Mouse (Mus musculus) lung, embryonic 16.5 days (tissue): ENCODE measurements around the gene Grin3b. TPM values are rescaled to one million over a fixed set of nuclear protein-coding genes. Genes with fewer than 3 reads are reported as not detected.

ENCODE experiments used
- ATAC-seq: fragments of 200-750 bp; cut with Nextera tagmentation; 2 replicates; pipeline ENCODE4 v1.8.0; 2017; ENCODE audit warnings: low read depth, mild to moderate bottlenecking, moderate library complexity
- H3K27ac ChIP-seq: fragments of 300-500 bp; sonication (generic); 2 replicates; pipeline ENCODE4 v1.5.1; 2014; ENCODE audit warnings: mild to moderate bottlenecking, control low read depth, low read length
- H3K27me3 ChIP-seq: fragments of 300-500 bp; sonication (generic); 2 replicates; pipeline ENCODE4 v1.6.1; 2014; ENCODE audit warnings: low read depth, low read length, mixed read lengths; ENCODE audit not compliant: control insufficient read depth, insufficient read depth
- H3K36me3 ChIP-seq: fragments of 300-500 bp; sonication (generic); 2 replicates; pipeline ENCODE4 v1.6.1; 2014; ENCODE audit warnings: low read length; ENCODE audit not compliant: control insufficient read depth, insufficient read depth
- H3K4me1 ChIP-seq: fragments of 300-500 bp; sonication (generic); replicated peaks from 2 replicates; pipeline ENCODE4 v1.6.1; 2014; ENCODE audit warnings: low read length, mixed read lengths; ENCODE audit not compliant: control insufficient read depth, insufficient read depth
- H3K4me2 ChIP-seq: fragments of 300-500 bp; sonication (generic); 2 replicates; pipeline ENCODE4 v1.6.1; 2014; ENCODE audit warnings: low read depth, low read length, control low read depth
- H3K4me3 ChIP-seq: fragments of 300-500 bp; sonication (generic); 2 replicates; pipeline ENCODE4 v1.5.1; 2014; ENCODE audit warnings: mild to moderate bottlenecking, low read length, control low read depth
- H3K9ac ChIP-seq: fragments of 300-500 bp; sonication (generic); 2 replicates; pipeline ENCODE4 v1.6.1; 2014; ENCODE audit warnings: low read length, control low read depth
- H3K9me3 ChIP-seq: fragments of 300-500 bp; sonication (generic); 2 replicates; pipeline ENCODE4 v1.6.1; 2016; ENCODE audit warnings: low read length; ENCODE audit not compliant: control insufficient read depth
- WGBS: fragments of 180-500 bp; shearing (Covaris S2); extraction: QIAGEN DNeasy Blood & Tissue Kit; methylation state at CpG from one replicate; pipeline ENCODE4 v1.1.7; 2014; 5-methylcytosine and 5-hydroxymethylcytosine counted together
- polyA plus RNA-seq: library from polyadenylated mRNA; unstranded; fragments of >200 nt; fragmentation: Nextera tagmentation; extraction: Ambion mirVana; gene quantifications from 2 replicates; pipeline ENCODE4 v1.2.1, GENCODE M21; 2015

Gene Grin3b
- polyA plus RNA-seq, 1 experiment from 2014 or later: 0.25 TPM

DNA sequence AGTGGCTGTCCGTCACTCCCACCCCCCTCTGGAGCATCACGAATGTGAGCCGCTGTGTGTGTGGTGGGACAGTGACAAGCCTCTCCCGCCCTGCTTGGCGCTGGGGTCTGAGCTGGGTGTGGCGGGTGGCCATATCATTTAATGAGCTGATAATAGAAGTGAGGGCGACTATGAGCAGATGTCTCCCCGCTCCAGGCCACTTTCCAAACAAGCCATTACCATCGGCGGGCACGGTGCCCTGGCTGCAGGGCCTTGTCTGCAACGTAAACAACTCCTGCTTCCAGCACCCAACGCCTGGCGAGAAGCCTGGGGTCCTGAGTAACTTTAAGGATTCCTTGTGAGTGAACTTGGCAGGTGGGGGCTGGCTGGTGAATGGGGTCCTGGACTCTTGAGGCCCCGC, 27.3 kb downstream of the Grin3b start:
- peak overlapping the region; percentile 83 for H3K4me2 ChIP-seq

DNA sequence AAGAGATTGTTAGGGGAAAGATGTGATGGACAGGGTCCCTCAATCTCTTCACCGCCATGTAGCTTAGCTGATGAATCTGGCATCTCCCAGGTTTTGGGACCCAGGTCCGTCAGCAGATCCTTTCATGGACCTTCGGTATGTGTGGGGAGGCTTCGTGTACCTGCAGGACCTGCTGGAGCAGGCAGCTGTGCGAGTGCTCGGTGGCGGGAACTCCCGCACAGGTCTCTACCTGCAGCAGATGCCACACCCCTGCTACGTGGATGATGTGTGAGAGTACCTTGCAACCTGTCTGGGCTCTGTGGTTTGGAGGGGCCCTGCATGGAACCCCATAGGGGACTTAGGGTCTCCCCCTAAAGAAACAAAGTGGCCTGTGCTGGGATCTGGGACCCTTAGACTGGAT, 31.4 kb downstream of the Grin3b start:
- WGBS: 75% methylated on average over 9 of the region's 9 CpGs
- Histone ChIP-seq H3K4me2 (no peak overlapping the region), H3K9me3 (no peaks in the 10 kb centered on the region), H3K27ac (no peak overlapping the region), H3K27me3 (no peaks in the 10 kb centered on the region), H3K4me3 (no peak overlapping the region), H3K4me1 (peaks cover 21% of the 10 kb centered on the region), H3K36me3 (no peaks in the 10 kb centered on the region), H3K9ac (no peak overlapping the region)
- ATAC-seq: no peak

More for the DNA sequence above, 27.3 kb downstream of the Grin3b start:
- Histone ChIP-seq H3K27me3 (no peaks in the 10 kb centered on the region), H3K4me3 (peak overlapping the region; percentile 57), H3K36me3 (peaks cover 24% of the 10 kb centered on the region), H3K9me3 (no peaks in the 10 kb centered on the region), H3K4me1 (peaks cover 14% of the 10 kb centered on the region), H3K27ac (peak overlapping the region; percentile 30; the same call in 1 of the 2 replicates), H3K9ac (peak overlapping the region; percentile 62)
- peak; percentile 54 for ATAC-seq
- 7% methylated on average over 15 of the region's 15 CpGs for WGBS

DNA sequence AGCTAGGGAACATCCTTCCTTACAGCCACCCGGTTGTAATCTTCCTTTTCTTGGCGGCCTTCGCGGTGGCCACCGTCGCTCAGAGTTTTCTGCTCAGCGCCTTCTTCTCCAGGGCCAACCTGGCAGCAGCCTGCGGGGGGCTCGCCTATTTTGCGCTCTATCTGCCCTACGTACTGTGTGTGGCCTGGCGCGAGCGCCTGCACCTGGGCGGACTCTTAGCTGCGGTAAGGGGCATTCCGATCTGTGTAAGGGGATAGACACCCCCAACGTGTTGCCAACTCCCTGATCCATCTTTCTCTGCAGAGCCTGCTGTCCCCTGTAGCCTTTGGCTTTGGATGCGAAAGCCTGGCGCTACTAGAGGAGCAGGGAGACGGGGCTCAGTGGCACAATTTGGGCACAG, 32.3 kb downstream of the Grin3b start:
- Histone ChIP-seq H3K9ac (peak overlapping the region; percentile 14), H3K9me3 (no peaks in the 10 kb centered on the region), H3K27me3 (no peaks in the 10 kb centered on the region), H3K4me1 (peaks cover 16% of the 10 kb centered on the region), H3K36me3 (no peaks in the 10 kb centered on the region), H3K4me2 (no peak overlapping the region), H3K27ac (no peak overlapping the region), H3K4me3 (no peak overlapping the region)
- no peak for ATAC-seq
- 40% methylated on average over 21 of the region's 21 CpGs for WGBS

DNA sequence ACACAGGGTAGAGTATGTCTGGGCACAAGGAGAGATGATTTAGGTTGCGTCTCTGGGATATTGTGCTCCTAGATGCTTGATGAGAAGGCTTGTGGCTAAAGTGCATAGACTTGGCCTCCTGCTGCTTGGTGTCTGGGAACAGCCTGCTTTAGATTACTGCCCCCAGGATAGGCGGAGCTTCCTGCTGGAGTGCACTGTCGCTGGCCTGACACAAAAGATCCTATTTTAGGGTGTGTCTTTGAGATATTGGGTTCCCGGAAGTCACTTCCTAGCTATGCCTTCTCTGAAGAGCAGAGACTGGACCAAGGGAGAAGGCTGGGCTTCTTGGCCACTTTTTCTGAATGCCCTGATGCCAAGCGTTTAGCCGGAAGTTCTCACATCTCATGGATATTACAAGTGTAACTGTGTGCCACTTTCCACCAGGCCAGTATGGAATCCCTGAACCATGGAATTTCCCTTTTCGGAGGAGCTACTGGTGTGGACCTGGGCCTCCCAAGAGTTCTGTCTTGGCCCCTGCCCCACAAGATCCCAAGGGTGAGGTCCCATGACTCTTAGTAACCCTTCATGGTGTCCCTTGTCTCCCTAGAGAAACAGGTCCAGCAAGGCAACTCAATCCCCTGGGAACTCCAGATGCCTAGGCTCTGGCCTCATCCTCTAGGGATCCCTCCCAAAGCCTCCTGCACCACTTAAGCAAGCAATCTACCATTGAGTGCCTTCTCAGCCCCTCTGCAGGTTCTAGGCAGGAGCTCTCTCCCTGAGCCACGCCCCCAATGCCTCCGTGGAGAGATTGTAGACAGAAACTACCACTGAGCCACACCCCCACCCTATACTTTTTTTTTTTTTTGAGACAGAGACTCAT, 33.1 kb downstream of the Grin3b start:
- H3K9me3 ChIP-seq: no peaks in the 10 kb centered on the region
- no peak overlapping the region for H3K4me2 ChIP-seq
- H3K4me1 ChIP-seq: peaks cover 12% of the 10 kb centered on the region
- 57% methylated on average over 9 of the region's 9 CpGs for WGBS
- H3K27me3 ChIP-seq: no peaks in the 10 kb centered on the region
- no peaks in the 10 kb centered on the region for H3K36me3 ChIP-seq
- peak; percentile 21; the same call in 1 of the 2 replicates for ATAC-seq
- peak overlapping the region; percentile 14; the same call in 1 of the 2 replicates for H3K9ac ChIP-seq
- H3K4me3 ChIP-seq: no peak overlapping the region
- H3K27ac ChIP-seq: 0 out of 2 replicates have a peak overlapping the region, but pooled peaks have one; percentile 20

DNA sequence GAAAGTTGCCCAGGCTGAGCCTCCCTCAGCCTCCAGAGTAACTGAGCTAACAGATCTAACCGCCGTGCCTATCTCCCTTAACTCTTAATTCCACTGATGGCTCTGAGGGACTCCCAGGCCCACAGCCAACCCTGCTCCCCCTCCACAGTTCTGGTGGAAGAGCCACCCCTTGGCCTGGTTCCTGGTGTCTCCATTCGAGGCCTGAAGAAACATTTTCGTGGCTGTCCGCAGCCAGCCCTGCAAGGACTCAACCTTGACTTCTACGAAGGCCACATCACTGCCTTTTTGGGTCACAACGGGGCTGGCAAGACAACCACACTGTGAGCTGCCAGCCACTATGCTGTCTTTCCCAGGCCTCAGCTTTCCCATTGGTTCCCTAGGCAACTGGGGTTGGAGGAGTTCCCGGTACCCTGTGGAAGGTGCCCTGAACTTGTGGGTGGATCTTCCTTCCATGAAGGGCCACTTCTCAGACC, 33.8 kb downstream of the Grin3b start:
- WGBS: 77% methylated on average over 8 of the region's 8 CpGs
- ATAC-seq: no peak
- Histone ChIP-seq H3K9ac (no peak overlapping the region), H3K4me3 (no peak overlapping the region), H3K4me1 (peaks cover 12% of the 10 kb centered on the region), H3K9me3 (no peaks in the 10 kb centered on the region), H3K27ac (no peak overlapping the region), H3K27me3 (no peaks in the 10 kb centered on the region), H3K36me3 (peaks cover 4% of the 10 kb centered on the region; the same call in 1 of the 2 replicates), H3K4me2 (no peak overlapping the region)

DNA sequence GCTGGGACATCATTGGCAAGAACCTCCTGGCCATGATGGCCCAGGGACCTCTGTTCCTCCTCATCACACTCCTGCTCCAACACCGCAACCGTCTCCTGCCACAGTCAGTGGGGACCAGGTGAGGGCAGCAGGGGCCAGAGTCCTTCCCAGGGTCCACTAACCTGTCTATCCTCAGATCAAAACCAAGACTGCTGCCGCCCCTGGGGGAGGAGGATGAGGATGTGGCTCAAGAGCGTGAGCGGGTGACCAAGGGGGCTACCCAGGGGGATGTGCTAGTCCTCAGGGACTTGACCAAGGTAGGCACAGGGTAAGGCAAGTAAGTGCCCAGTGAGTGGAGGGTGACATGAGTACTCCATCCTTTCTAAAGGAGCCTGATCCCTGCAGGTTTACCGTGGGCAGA, 41.2 kb downstream of the Grin3b start:
- H3K4me2 ChIP-seq: no peak overlapping the region
- H3K9ac ChIP-seq: no peak overlapping the region
- peaks cover 23% of the 10 kb centered on the region for H3K27me3 ChIP-seq
- no peak for ATAC-seq
- H3K36me3 ChIP-seq: peaks cover 14% of the 10 kb centered on the region
- peaks cover 29% of the 10 kb centered on the region for H3K4me1 ChIP-seq
- H3K4me3 ChIP-seq: no peak overlapping the region
- WGBS: 86% methylated on average over 6 of the region's 6 CpGs
- H3K9me3 ChIP-seq: peaks cover 6% of the 10 kb centered on the region; the same call in 1 of the 2 replicates
- H3K27ac ChIP-seq: no peak overlapping the region

DNA sequence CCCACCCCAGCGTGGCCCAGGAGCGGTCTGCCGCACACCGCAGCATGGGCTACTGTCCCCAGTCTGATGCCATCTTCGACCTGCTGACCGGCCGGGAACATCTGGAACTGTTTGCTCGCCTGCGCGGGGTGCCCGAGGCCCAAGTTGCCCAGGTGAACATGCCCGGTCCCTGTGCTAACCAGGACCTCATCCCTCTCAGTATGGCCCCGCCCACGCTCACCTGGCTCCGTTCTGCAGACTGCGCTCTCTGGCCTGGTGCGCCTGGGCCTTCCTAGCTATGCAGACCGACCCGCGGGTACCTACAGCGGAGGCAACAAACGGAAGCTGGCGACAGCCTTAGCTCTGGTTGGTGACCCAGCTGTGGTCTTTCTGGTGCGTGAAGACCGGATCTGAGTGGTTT, 43.1 kb downstream of the Grin3b start:
- Histone ChIP-seq H3K4me2 (no peak overlapping the region), H3K4me3 (no peak overlapping the region), H3K27me3 (peaks cover 23% of the 10 kb centered on the region), H3K27ac (no peak overlapping the region), H3K4me1 (peaks cover 30% of the 10 kb centered on the region), H3K9ac (no peak overlapping the region), H3K9me3 (peaks cover 6% of the 10 kb centered on the region; the same call in 1 of the 2 replicates), H3K36me3 (peaks cover 14% of the 10 kb centered on the region)
- ATAC-seq: no peak
- 37% methylated on average over 25 of the region's 25 CpGs for WGBS

DNA sequence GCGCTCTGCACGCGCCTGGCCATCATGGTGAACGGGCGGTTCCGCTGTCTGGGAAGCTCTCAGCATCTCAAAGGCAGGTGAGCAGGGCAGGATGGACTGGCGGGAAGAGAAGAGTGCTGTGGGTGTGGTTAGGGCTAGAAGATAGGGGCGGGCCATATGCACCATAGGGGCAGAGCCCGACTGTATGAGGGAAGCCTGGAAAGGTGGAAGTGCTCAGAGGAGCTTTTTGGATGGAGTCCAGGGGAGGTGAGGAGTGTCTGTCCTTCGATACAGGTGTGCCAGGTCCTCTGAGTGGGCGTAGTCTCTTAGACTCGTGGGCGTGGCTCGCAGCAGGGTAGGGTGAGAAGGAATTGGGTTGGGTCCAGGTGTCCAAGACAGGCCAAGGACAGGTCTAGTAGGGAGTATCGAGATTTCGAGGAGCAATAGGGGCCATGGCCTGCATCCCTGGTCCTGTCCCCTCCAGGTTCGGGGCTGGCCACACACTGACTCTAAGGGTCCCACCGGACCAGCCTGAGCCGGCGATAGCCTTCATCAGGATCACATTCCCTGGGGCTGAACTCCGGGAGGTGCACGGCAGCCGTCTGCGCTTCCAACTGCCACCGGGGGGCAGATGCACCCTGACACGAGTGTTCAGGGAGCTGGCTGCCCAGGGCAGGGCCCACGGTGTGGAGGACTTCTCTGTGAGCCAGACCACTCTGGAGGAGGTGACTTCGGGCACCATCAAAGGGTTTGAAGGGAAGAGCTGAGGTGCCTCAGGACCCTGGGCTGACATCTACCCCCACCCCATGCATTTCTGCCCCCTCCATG, 44.2 kb downstream of the Grin3b start:
- H3K9ac ChIP-seq: no peak overlapping the region; the same call in 1 of the 2 replicates
- H3K36me3 ChIP-seq: peaks cover 10% of the 10 kb centered on the region; the same call in 1 of the 2 replicates
- peak overlapping the region; percentile 29; the same call in 1 of the 2 replicates for H3K4me2 ChIP-seq
- no peak overlapping the region for H3K4me3 ChIP-seq
- peak; percentile 18; the same call in 1 of the 2 replicates for ATAC-seq
- 0 out of 2 replicates have a peak overlapping the region, but pooled peaks have one; percentile 12 for H3K27ac ChIP-seq
- H3K4me1 ChIP-seq: peaks cover 39% of the 10 kb centered on the region
- WGBS: 25% methylated on average over 28 of the region's 28 CpGs
- peaks cover 6% of the 10 kb centered on the region; the same call in 1 of the 2 replicates for H3K9me3 ChIP-seq
- peaks cover 23% of the 10 kb centered on the region for H3K27me3 ChIP-seq
